Mouse (Mus musculus) liver, adult 2 months (tissue): ENCODE results near the gene Rpl26. TPM values are rescaled to one million over a fixed set of nuclear protein-coding genes. Genes with fewer than 3 reads are reported as not detected.

Source experiments
- DNase-seq: peaks from one replicate; pipeline ENCODE4 v3.0.0-alpha.2; 2011; ENCODE audit warnings: low read depth, low spot score; ENCODE audit errors: extremely low read depth
- H3K27ac ChIP-seq: fragments of 200-500 bp; replicated peaks from 2 replicates; pipeline ENCODE4 v1.5.1; 2012; ENCODE audit warnings: low read depth, mild to moderate bottlenecking, control low read depth, inconsistent platforms, low read length; ENCODE audit not compliant: insufficient read depth
- H3K27me3 ChIP-seq: fragments of 200-500 bp; 2 replicates; pipeline ENCODE4 v1.6.1; 2012; ENCODE audit warnings: mild to moderate bottlenecking, moderate library complexity, low read length, inconsistent platforms; ENCODE audit not compliant: control insufficient read depth, insufficient read depth
- H3K36me3 ChIP-seq: fragments of 200-500 bp; 2 replicates; pipeline ENCODE4 v1.6.1; 2012; ENCODE audit warnings: low read length, inconsistent platforms; ENCODE audit not compliant: control insufficient read depth, insufficient read depth
- H3K4me1 ChIP-seq: fragments of 200-500 bp; 2 replicates; pipeline ENCODE4 v1.6.1; 2011; ENCODE audit warnings: low read length; ENCODE audit not compliant: control insufficient read depth, insufficient read depth
- H3K4me3 ChIP-seq: fragments of 200-500 bp; 2 replicates; pipeline ENCODE4 v1.5.1; 2011; ENCODE audit warnings: low read depth, mild to moderate bottlenecking, control low read depth, low read length, moderate library complexity; ENCODE audit not compliant: insufficient read depth
- H3K79me2 ChIP-seq: fragments of 200-500 bp; 2 replicates; pipeline ENCODE4 v1.6.1; 2012; ENCODE audit warnings: inconsistent platforms, mild to moderate bottlenecking, low read length, moderate library complexity; ENCODE audit not compliant: control insufficient read depth, insufficient read depth
- H3K9ac ChIP-seq: fragments of 200-500 bp; 2 replicates; pipeline ENCODE4 v1.6.1; 2012; ENCODE audit warnings: low read depth, mild to moderate bottlenecking, control low read depth, inconsistent platforms, low read length
- CTCF ChIP-seq: fragments of 200-500 bp; IDR thresholded peaks from 2 replicates; pipeline ENCODE4 v1.5.1; 2011; ENCODE audit warnings: low read depth, low read length, control low read depth
- POLR2A ChIP-seq: fragments of 200-500 bp; IDR thresholded peaks from 2 replicates; pipeline ENCODE4 v1.6.1; 2011; ENCODE audit warnings: low read length, control low read depth; ENCODE audit not compliant: insufficient read depth; ENCODE audit errors: extremely low read depth
- WGBS: fragments of 180-500 bp; shearing (Covaris S2); methylation state at CpG from one replicate; pipeline ENCODE4 v1.1.7; 2018; 5-methylcytosine and 5-hydroxymethylcytosine counted together
- polyA plus RNA-seq: library from polyadenylated mRNA; depleted of rRNA; stranded (reverse); fragments of >200 nt; gene quantifications from 2 replicates; pipeline ENCODE4 v1.2.3, GENCODE M21; 2012
- total RNA-seq: library from RNA; depleted of rRNA; stranded (reverse); fragments of >200 nt; gene quantifications from 2 replicates; pipeline ENCODE4 v1.2.3, GENCODE M21; 2014

Gene Rpl26
- total and polyA plus RNA-seq, 2 experiments: 292 to 1,005 TPM

DNA sequence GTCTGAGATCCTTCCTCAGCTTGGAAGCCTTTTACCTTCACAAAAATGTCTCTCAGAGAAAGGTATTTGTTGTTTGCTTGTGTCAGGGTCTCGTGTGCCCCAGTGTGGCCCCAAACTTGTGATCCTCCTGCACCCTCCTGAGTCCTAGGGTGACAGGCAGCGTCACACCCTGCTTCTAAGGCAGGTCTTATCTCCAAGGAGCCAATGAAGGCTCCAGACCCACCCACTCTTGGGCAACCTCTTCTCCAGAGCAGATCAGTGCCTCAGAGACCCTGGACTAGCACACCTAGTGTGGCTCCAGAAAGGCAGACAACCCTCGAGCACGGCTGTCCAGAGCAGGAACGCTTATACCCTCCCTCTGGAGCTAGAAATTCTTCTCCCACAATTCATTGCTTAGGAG is 17.0 kb upstream of the Rpl26 start:
- Histone ChIP-seq H3K27ac (no peak overlapping the region), H3K4me3 (no peak overlapping the region), H3K4me1 (no peaks in the 10 kb centered on the region), H3K27me3 (no peaks in the 10 kb centered on the region), H3K79me2 (no peaks in the 10 kb centered on the region), H3K36me3 (no peaks in the 10 kb centered on the region), H3K9ac (no peak overlapping the region)
- TF ChIP-seq CTCF (no peak), POLR2A (no peak)
- 88% methylated on average over 5 of the region's 5 CpGs for WGBS
- no peak for DNase-seq

DNA sequence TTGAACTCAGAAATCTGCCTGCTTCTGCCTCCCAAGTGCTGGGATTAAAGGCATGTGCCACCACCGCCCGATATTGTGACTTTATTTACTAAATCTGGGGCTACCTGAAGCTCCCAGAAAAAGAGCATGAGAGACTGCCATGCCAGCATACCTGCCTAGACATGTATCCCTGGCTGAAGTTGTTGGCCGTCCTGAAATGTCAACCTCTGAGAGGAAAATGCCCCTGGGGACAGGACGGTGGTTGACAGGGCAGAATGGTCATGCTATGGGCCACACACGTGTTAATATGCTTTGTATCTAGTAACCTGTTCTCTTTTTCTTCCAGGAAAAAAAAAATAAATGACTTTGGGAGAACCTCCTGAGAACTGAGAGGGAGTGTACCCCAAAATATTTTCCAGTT is 15.3 kb upstream of the Rpl26 start:
- no peak overlapping the region for H3K27ac ChIP-seq
- H3K4me1 ChIP-seq: no peaks in the 10 kb centered on the region
- TF ChIP-seq POLR2A (no peak), CTCF (no peak)
- H3K36me3 ChIP-seq: no peaks in the 10 kb centered on the region
- H3K79me2 ChIP-seq: no peaks in the 10 kb centered on the region
- no peaks in the 10 kb centered on the region for H3K27me3 ChIP-seq
- no peak overlapping the region for H3K9ac ChIP-seq
- no peak overlapping the region for H3K4me3 ChIP-seq
- 88% methylated on average over 5 of the region's 5 CpGs for WGBS
- DNase-seq: no peak

DNA sequence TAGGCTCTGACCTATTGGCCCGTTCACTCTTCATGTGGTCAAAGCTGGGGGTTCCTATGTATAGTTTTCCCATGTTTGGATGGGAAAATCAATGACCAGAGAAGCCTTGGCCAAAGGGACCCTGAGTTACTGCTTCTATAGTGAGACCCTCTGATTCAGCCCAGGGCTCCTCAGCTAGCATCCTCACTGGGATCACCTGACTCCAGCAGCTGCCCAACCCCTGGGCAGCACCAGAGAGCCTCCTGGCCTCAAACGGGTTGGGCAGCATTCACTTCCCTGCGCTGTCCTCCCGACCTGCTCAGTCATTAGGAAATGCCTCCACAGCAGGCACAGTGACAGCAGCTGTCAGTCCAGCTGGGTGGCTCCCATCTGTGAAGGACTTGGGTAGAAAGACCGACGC is 13.1 kb upstream of the Rpl26 start, which contains the start of gene Rnf222:
TSS of gene Rnf222 (plus strand) at position 301 of the 400 bp plus-strand sequence.
- no peaks in the 10 kb centered on the region for H3K27me3 ChIP-seq
- H3K27ac ChIP-seq: no peak within 1 kb of the TSS
- H3K79me2 ChIP-seq: no peaks in the 10 kb centered on the region
- H3K4me1 ChIP-seq: no peaks in the 10 kb centered on the region
- no peak for TF ChIP-seq POLR2A
- TF ChIP-seq CTCF: no peak
- no peaks in the 10 kb centered on the region for H3K36me3 ChIP-seq
- DNase-seq: no peak
- WGBS: 30% methylated on average over 6 of the region's 6 CpGs
- no peak within 1 kb of the TSS for H3K4me3 ChIP-seq
- no peak within 1 kb of the TSS for H3K9ac ChIP-seq

DNA sequence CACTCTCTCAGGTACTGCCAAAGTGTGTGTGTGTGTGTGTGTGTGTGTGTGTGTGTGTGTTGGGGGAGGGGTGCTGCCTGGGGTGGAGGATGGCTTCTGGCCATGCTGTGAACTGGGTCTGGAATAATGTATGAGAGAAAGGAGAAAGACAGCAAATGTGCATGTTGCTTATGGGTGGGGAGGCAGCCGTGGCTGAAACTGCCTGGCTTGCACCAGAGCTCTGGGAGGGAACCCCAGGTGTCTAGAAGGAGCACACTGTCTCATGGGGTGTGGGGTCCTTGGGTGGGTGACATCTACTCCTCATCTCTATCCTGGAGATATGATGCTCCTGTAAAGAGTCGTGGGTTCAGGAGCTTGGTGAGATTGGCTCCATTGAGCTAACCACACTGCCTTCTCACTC is 12.7 kb upstream of the Rpl26 start:
- TF ChIP-seq CTCF (no peak), POLR2A (no peak)
- Histone ChIP-seq H3K27me3 (no peaks in the 10 kb centered on the region), H3K4me1 (no peaks in the 10 kb centered on the region), H3K27ac (no peak overlapping the region), H3K4me3 (no peak overlapping the region), H3K79me2 (no peaks in the 10 kb centered on the region), H3K36me3 (no peaks in the 10 kb centered on the region), H3K9ac (no peak overlapping the region)
- 73% methylated on average over 2 of the region's 2 CpGs for WGBS
- DNase-seq: no peak

DNA sequence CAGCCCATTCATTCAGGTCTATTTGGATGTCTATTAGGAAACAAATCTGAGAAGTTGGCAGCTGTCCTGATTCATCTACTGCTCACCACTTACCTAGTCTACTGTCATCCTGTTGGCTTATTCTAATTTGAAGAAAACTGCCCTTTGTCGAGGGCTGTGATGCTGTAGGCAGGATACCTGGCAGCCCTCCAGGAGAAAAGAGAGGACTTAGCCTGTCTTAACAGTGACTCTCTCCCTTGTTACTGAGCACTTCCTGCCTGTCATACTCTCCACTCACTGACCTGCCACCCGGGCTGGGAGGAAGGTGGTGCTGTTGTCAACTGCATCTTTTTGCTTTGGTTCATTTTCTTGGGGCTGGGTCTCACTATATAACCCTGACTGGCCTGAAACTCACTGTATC is 10.8 kb upstream of the Rpl26 start:
- DNase-seq: no peak
- H3K79me2 ChIP-seq: no peaks in the 10 kb centered on the region
- no peak overlapping the region for H3K4me3 ChIP-seq
- 28% methylated on average over 2 of the region's 2 CpGs for WGBS
- H3K27ac ChIP-seq: no peak overlapping the region
- TF ChIP-seq CTCF: no peak
- no peak for TF ChIP-seq POLR2A
- no peaks in the 10 kb centered on the region for H3K4me1 ChIP-seq
- H3K27me3 ChIP-seq: no peaks in the 10 kb centered on the region
- no peak overlapping the region for H3K9ac ChIP-seq
- no peaks in the 10 kb centered on the region for H3K36me3 ChIP-seq

DNA sequence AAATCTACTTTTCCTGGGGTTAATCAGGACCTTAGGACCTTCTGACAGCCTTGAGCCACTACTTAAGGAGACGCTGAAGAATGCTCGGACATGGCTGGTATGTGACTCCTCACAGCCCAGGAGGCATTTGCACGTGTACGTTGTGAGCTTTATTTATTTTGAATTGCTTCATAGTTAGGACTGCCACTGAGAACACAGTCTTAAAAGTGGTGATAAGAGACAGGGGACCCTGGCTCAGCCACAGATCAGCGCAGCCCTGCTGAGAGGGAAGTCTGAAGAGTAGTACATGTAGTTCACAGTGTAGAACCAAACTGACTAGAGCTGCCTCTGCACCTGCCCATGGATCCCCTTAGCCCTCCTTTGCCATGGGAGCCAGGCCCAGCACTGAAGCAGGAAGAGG is 9.6 kb upstream of the Rpl26 start:
- no peak for DNase-seq
- Histone ChIP-seq H3K4me1 (no peaks in the 10 kb centered on the region), H3K27me3 (no peaks in the 10 kb centered on the region), H3K4me3 (no peak overlapping the region), H3K36me3 (no peaks in the 10 kb centered on the region), H3K9ac (no peak overlapping the region), H3K79me2 (no peaks in the 10 kb centered on the region), H3K27ac (no peak overlapping the region)
- TF ChIP-seq POLR2A (no peak), CTCF (no peak)
- WGBS: 65% methylated on average over 5 of the region's 5 CpGs
